Mouse (Mus musculus) macrophage (primary cell): ENCODE results near the gene Stk17b. TPM values are rescaled to one million over a fixed set of nuclear protein-coding genes. Genes with fewer than 3 reads are reported as not detected.
A peak's percentile ranks its signal among the peaks of the same experiment; 100 is the strongest.

ENCODE experiments used
- H3K27ac ChIP-seq: fragments of 350-480 bp; formaldehyde crosslinking; 2 replicates; pipeline ENCODE4 v1.9.0; 2021
- H3K36me3 ChIP-seq: fragments of 350-480 bp; formaldehyde crosslinking; 2 replicates; pipeline ENCODE4 v1.9.0; 2021; ENCODE audit errors: inconsistent target
- H3K4me3 ChIP-seq: fragments of 350-480 bp; formaldehyde crosslinking; 2 replicates; pipeline ENCODE4 v1.9.0; 2021; ENCODE audit errors: inconsistent target
- H3K79me2 ChIP-seq: fragments of 350-480 bp; formaldehyde crosslinking; 2 replicates; pipeline ENCODE4 v1.9.0; 2021; ENCODE audit errors: inconsistent target
- WGBS: methylation state at CpG from one replicate; pipeline ENCODE4 v1.1.7; 2026; ENCODE audit warnings: inconsistent platforms; ENCODE audit not compliant: missing documents; 5-methylcytosine and 5-hydroxymethylcytosine counted together
- polyA plus RNA-seq: library from polyadenylated mRNA; stranded (reverse); fragments of 250-400 nt; gene quantifications from 3 replicates; pipeline ENCODE4 v1.2.4, GENCODE M21; 2018; ENCODE audit warnings: inconsistent platforms

Stk17b gene
- polyA plus RNA-seq, 1 experiment from 2014 or later = 43.6 TPM

- WGBS = 93% methylated on average over 5 of the region's 5 CpGs
- Histone ChIP-seq H3K36me3 (no peaks in the 10 kb centered on the region), H3K79me2 (no peaks in the 10 kb centered on the region), H3K4me3 (no peak overlapping the region), H3K27ac (no peak overlapping the region)
Observed at GRCm38 (mm10) chr1:53797074-53797473, 12.1 kb upstream of the Stk17b start.

- Histone ChIP-seq H3K79me2 (no peaks in the 10 kb centered on the region), H3K27ac (no peak overlapping the region), H3K36me3 (no peaks in the 10 kb centered on the region), H3K4me3 (no peak overlapping the region)
- 96% methylated on average over 6 of the region's 6 CpGs for WGBS
Observed at GRCm38 (mm10) chr1:53796271-53796670, 11.2 kb upstream of the Stk17b start.

- no peak overlapping the region for H3K27ac ChIP-seq
- H3K4me3 ChIP-seq = no peak overlapping the region
- WGBS = 91% methylated on average over 4 of the region's 4 CpGs
- H3K36me3 ChIP-seq = no peaks in the 10 kb centered on the region
- no peaks in the 10 kb centered on the region for H3K79me2 ChIP-seq
Observed at GRCm38 (mm10) chr1:53795591-53795990, 10.6 kb upstream of the Stk17b start.

GRCm38 (mm10) chr1:53795081-53795480 is 10.1 kb upstream of the Stk17b start:
- 90% methylated on average over 5 of the region's 5 CpGs for WGBS
- Histone ChIP-seq H3K27ac (no peak overlapping the region), H3K4me3 (no peak overlapping the region), H3K36me3 (no peaks in the 10 kb centered on the region), H3K79me2 (no peaks in the 10 kb centered on the region)

- no peak overlapping the region for H3K27ac ChIP-seq
- H3K4me3 ChIP-seq = no peak overlapping the region
- no peaks in the 10 kb centered on the region for H3K79me2 ChIP-seq
- no peaks in the 10 kb centered on the region for H3K36me3 ChIP-seq
- WGBS = 94% methylated on average over 2 of the region's 2 CpGs
Observed at GRCm38 (mm10) chr1:53794279-53794678, 9.3 kb upstream of the Stk17b start.

GRCm38 (mm10) chr1:53791343-53791742 is 6.3 kb upstream of the Stk17b start:
- no peaks in the 10 kb centered on the region for H3K36me3 ChIP-seq
- no peak overlapping the region for H3K27ac ChIP-seq
- H3K79me2 ChIP-seq = no peaks in the 10 kb centered on the region
- 35% methylated on average over 2 of the region's 2 CpGs for WGBS
- no peak overlapping the region for H3K4me3 ChIP-seq

GRCm38 (mm10) chr1:53784291-53784720 is 718 bp downstream of the Stk17b start:
- no peaks in the 10 kb centered on the region for H3K36me3 ChIP-seq
- WGBS = 1% methylated on average over 17 of the region's 17 CpGs
- peaks cover 53% of the 10 kb centered on the region for H3K79me2 ChIP-seq
- peak overlapping the region; percentile 90 for H3K4me3 ChIP-seq
- peak overlapping the region; percentile 73 for H3K27ac ChIP-seq

- peaks cover 67% of the 10 kb centered on the region for H3K79me2 ChIP-seq
- no peaks in the 10 kb centered on the region for H3K36me3 ChIP-seq
- H3K27ac ChIP-seq = 0 out of 2 replicates have a peak overlapping the region, but pooled peaks have one; percentile 73
- WGBS = 100% methylated on average over 1 of the region's 1 CpGs
- peak overlapping the region; percentile 90 for H3K4me3 ChIP-seq
Observed at GRCm38 (mm10) chr1:53782956-53783355, 2.1 kb downstream of the Stk17b start.

- H3K27ac ChIP-seq = no peak overlapping the region
- H3K36me3 ChIP-seq = no peaks in the 10 kb centered on the region
- peaks cover 75% of the 10 kb centered on the region for H3K79me2 ChIP-seq
- no peak overlapping the region for H3K4me3 ChIP-seq
- WGBS = 84% methylated on average over 3 of the region's 3 CpGs
Observed at GRCm38 (mm10) chr1:53782079-53782478, 2.9 kb downstream of the Stk17b start.

GRCm38 (mm10) chr1:53781311-53781710 is 3.7 kb downstream of the Stk17b start:
- 45% methylated on average over 1 of the region's 1 CpGs for WGBS

GRCm38 (mm10) chr1:53776176-53776905 is 8.7 kb downstream of the Stk17b start:
- H3K27ac ChIP-seq = no peak overlapping the region
- peaks cover 3% of the 10 kb centered on the region for H3K36me3 ChIP-seq
- no peak overlapping the region for H3K4me3 ChIP-seq
- H3K79me2 ChIP-seq = peaks cover 96% of the 10 kb centered on the region
- WGBS = 93% methylated on average over 7 of the region's 7 CpGs

More at GRCm38 (mm10) chr1:53781311-53781710, 3.7 kb downstream of the Stk17b start:
- H3K36me3 ChIP-seq = no peaks in the 10 kb centered on the region
- no peak overlapping the region for H3K4me3 ChIP-seq
- H3K79me2 ChIP-seq = peaks cover 83% of the 10 kb centered on the region
- H3K27ac ChIP-seq = no peak overlapping the region

- Histone ChIP-seq H3K4me3 (no peak overlapping the region), H3K27ac (peak overlapping the region; percentile 82; the same call in 1 of the 2 replicates), H3K79me2 (peaks cover 96% of the 10 kb centered on the region), H3K36me3 (peaks cover 10% of the 10 kb centered on the region)
- 95% methylated on average over 2 of the region's 2 CpGs for WGBS
Observed at GRCm38 (mm10) chr1:53775545-53775944, 9.5 kb downstream of the Stk17b start.

- Histone ChIP-seq H3K36me3 (peaks cover 14% of the 10 kb centered on the region), H3K4me3 (no peak overlapping the region), H3K79me2 (peaks cover 96% of the 10 kb centered on the region), H3K27ac (peak overlapping the region; percentile 82)
- WGBS = 71% methylated on average over 6 of the region's 6 CpGs
Observed at GRCm38 (mm10) chr1:53775036-53775435, 10.0 kb downstream of the Stk17b start.

GRCm38 (mm10) chr1:53774571-53774970 is 10.5 kb downstream of the Stk17b start:
- WGBS = 63% methylated on average over 3 of the region's 3 CpGs
- H3K27ac ChIP-seq = peak overlapping the region; percentile 82

GRCm38 (mm10) chr1:53773994-53774393 is 11.0 kb downstream of the Stk17b start:
- Histone ChIP-seq H3K79me2 (peaks cover 96% of the 10 kb centered on the region), H3K4me3 (no peak overlapping the region), H3K36me3 (peaks cover 19% of the 10 kb centered on the region), H3K27ac (peak overlapping the region; percentile 82)
- WGBS = 0% methylated on average over 6 of the region's 6 CpGs

More at GRCm38 (mm10) chr1:53774571-53774970, 10.5 kb downstream of the Stk17b start:
- Histone ChIP-seq H3K4me3 (no peak overlapping the region), H3K79me2 (peaks cover 96% of the 10 kb centered on the region), H3K36me3 (peaks cover 14% of the 10 kb centered on the region)
